Mouse (Mus musculus) limb, embryonic 15.5 days (tissue): ENCODE measurements around the gene Ctnna3. TPM values are rescaled to one million over a fixed set of nuclear protein-coding genes. Genes with fewer than 3 reads are reported as not detected.
A peak's percentile ranks its signal among the peaks of the same experiment; 100 is the strongest.

ENCODE experiments used
- ATAC-seq: fragments of 200-750 bp; cut with Nextera tagmentation; 2 replicates; pipeline ENCODE4 v1.8.0; 2017; ENCODE audit warnings: low read depth, moderate TSS enrichment; ENCODE audit not compliant: insufficient number of reproducible peaks, low FRiP score, low TSS enrichment
- H3K27ac ChIP-seq: fragments of 300-500 bp; sonication (generic); 2 replicates; pipeline ENCODE4 v1.5.1; 2015; ENCODE audit warnings: moderate library complexity, mild to moderate bottlenecking, inconsistent platforms
- H3K27me3 ChIP-seq: fragments of 300-500 bp; sonication (generic); 2 replicates; pipeline ENCODE4 v1.6.1; 2015; ENCODE audit warnings: inconsistent platforms
- H3K36me3 ChIP-seq: fragments of 300-500 bp; sonication (generic); 2 replicates; pipeline ENCODE4 v1.6.1; 2015; ENCODE audit warnings: inconsistent platforms
- H3K4me1 ChIP-seq: fragments of 300-500 bp; sonication (generic); 2 replicates; pipeline ENCODE4 v1.6.1; 2015; ENCODE audit warnings: inconsistent platforms
- H3K4me2 ChIP-seq: fragments of 300-500 bp; sonication (generic); 2 replicates; pipeline ENCODE4 v1.6.1; 2015; ENCODE audit warnings: mild to moderate bottlenecking, inconsistent platforms
- H3K4me3 ChIP-seq: fragments of 300-500 bp; sonication (generic); 2 replicates; pipeline ENCODE4 v1.5.1; 2015; ENCODE audit warnings: mild to moderate bottlenecking, inconsistent platforms
- H3K9ac ChIP-seq: fragments of 300-500 bp; sonication (generic); 2 replicates; pipeline ENCODE4 v1.6.1; 2015; ENCODE audit warnings: inconsistent platforms
- H3K9me3 ChIP-seq: fragments of 300-500 bp; sonication (generic); 2 replicates; pipeline ENCODE4 v1.6.1; 2016; ENCODE audit warnings: inconsistent platforms
- WGBS: fragments of 180-500 bp; shearing (Covaris S2); methylation state at CpG from one replicate; pipeline ENCODE4 v1.1.7; 2015; 5-methylcytosine and 5-hydroxymethylcytosine counted together
- polyA plus RNA-seq: library from polyadenylated mRNA; unstranded; fragments of >200 nt; fragmentation: Nextera tagmentation; extraction: Ambion mirVana; gene quantifications from 2 replicates; pipeline ENCODE4 v1.2.1, GENCODE M21; 2015

The Ctnna3 gene
- polyA plus RNA-seq, 1 experiment from 2014 or later, result 0.95 TPM

DNA sequence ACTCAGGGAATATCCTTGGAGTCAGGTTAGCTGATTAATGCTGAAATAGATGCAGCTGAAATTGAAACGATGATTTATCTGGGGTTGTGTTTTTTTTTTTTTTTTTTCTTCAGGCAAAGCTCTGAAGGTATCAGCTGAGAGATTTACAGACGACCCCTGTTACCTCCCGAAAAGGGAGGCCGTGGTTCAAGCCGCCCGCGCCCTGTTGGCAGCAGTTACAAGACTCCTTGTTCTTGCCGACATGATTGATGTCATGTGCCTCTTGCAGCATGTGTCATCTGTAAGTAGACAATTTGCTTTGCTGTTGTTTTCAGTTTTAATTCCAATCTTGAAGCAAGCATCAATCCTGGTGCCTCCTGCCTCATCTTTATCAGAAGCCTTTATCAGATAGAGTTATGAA, 136.8 kb downstream of the Ctnna3 start:
- no peaks in the 10 kb centered on the region for H3K27me3 ChIP-seq
- no peaks in the 10 kb centered on the region for H3K9me3 ChIP-seq
- no peak overlapping the region for H3K27ac ChIP-seq
- 73% methylated on average over 8 of the region's 8 CpGs for WGBS
- no peaks in the 10 kb centered on the region for H3K36me3 ChIP-seq
- no peak overlapping the region for H3K4me3 ChIP-seq
- no peak overlapping the region for H3K4me2 ChIP-seq
- H3K4me1 ChIP-seq, result no peaks in the 10 kb centered on the region
- H3K9ac ChIP-seq, result no peak overlapping the region
- no peak for ATAC-seq

DNA sequence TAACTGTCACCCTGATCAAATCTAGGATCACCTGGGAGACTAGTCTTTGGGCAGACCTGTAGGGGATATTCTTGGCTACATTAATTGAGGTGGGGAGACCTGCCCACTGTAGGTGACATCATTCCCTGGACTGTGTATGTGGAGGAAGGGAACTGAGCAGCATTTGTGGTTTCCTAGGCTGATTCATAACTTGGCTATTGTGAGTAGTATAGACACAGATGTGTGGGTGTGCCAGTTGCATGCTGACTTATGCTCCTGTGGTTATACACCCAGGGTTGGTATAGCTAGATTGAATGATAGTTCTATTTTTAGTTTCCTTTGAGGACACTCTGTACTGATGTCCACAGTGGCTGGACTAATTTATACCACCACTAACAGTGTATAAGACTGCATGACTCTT, 141.7 kb downstream of the Ctnna3 start:
- no peak for ATAC-seq
- H3K4me2 ChIP-seq, result no peak overlapping the region
- H3K9me3 ChIP-seq, result no peaks in the 10 kb centered on the region
- no peaks in the 10 kb centered on the region for H3K36me3 ChIP-seq
- no peaks in the 10 kb centered on the region for H3K27me3 ChIP-seq
- no peak overlapping the region for H3K9ac ChIP-seq
- no peak overlapping the region for H3K27ac ChIP-seq
- no peaks in the 10 kb centered on the region for H3K4me1 ChIP-seq
- H3K4me3 ChIP-seq, result no peak overlapping the region

DNA sequence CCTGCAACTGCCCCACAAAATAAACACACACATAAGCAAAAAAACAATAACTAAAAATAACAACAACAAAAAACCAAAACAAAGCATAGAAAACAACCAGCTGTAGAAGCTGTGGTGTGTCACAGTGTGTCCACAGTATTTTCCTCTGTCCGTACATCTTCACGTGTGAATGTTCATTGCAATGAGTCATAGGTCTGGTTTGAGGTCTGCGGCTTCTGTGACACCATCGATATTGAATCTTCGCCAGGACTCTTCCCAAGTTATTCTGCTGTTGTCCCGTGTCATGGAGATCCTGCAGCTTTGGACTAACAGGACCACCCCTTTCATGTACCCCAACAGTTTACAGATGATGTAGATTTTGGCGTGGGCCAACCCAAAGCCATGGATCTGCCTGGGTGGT, 143.0 kb downstream of the Ctnna3 start:
- 86% methylated on average over 7 of the region's 7 CpGs for WGBS
- Histone ChIP-seq H3K36me3 (no peaks in the 10 kb centered on the region), H3K4me2 (no peak overlapping the region), H3K4me3 (no peak overlapping the region), H3K4me1 (no peaks in the 10 kb centered on the region), H3K27ac (no peak overlapping the region), H3K27me3 (no peaks in the 10 kb centered on the region), H3K9me3 (no peaks in the 10 kb centered on the region), H3K9ac (no peak overlapping the region)
- no peak for ATAC-seq

DNA sequence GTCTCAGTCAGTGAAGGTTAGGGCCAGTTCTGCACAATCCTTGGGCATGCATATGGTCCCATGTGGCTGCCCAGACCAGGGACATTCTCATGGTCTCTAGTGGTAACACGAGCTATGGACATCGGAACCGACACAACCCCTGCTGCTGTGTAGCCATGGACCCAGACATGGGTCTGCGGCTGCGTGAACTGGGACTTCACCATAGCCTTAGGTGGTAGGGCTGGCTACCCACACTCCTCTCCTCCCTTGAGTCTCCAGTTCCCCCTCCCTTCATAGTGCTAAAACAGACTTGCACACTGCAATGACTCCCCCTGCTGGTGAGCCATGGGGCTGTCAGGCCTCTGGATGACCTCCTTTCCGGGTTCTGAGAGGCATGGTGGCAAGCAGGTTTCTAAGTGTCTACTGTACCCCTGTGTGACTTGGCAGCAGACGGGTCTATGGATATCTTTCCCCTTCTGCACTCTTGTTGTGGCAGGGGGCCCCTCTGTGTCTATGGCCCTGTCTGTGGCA, 144.3 kb downstream of the Ctnna3 start:
- Histone ChIP-seq H3K27me3 (no peaks in the 10 kb centered on the region), H3K36me3 (no peaks in the 10 kb centered on the region), H3K4me1 (no peaks in the 10 kb centered on the region), H3K9ac (no peak overlapping the region), H3K4me3 (no peak overlapping the region), H3K9me3 (no peaks in the 10 kb centered on the region), H3K27ac (no peak overlapping the region), H3K4me2 (no peak overlapping the region)
- 84% methylated on average over 7 of the region's 7 CpGs for WGBS
- ATAC-seq, result 0 out of 2 replicates have a peak, but pooled peaks have one; percentile 10

DNA sequence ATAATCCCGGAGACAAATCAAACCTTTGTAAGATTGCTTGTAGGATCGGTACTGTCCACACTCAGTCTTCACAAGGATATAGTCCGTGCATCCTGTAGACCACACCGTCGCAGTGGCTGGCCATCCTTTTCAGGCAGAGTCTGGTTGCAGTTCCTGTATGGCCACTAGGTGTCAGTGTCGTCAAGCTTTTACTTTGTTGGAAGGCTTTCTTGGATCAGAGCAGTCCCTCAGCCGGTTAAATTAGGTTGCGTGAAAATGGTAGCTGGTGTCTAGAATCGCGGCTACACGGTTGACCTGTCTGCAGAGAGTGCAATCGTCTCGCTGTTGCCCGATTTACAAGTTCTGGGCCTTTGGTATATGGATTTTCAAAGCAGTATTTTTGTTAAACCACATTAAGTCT, 152.7 kb downstream of the Ctnna3 start:
- WGBS, result 9% methylated on average over 14 of the region's 14 CpGs
- no peak overlapping the region for H3K9ac ChIP-seq
- ATAC-seq, result 0 out of 2 replicates have a peak, but pooled peaks have one; percentile 19
- H3K9me3 ChIP-seq, result no peaks in the 10 kb centered on the region
- H3K27me3 ChIP-seq, result peaks cover 5% of the 10 kb centered on the region; the same call in 1 of the 2 replicates
- H3K36me3 ChIP-seq, result no peaks in the 10 kb centered on the region
- H3K4me3 ChIP-seq, result no peak overlapping the region
- no peaks in the 10 kb centered on the region for H3K4me1 ChIP-seq
- no peak overlapping the region for H3K27ac ChIP-seq
- H3K4me2 ChIP-seq, result no peak overlapping the region

DNA sequence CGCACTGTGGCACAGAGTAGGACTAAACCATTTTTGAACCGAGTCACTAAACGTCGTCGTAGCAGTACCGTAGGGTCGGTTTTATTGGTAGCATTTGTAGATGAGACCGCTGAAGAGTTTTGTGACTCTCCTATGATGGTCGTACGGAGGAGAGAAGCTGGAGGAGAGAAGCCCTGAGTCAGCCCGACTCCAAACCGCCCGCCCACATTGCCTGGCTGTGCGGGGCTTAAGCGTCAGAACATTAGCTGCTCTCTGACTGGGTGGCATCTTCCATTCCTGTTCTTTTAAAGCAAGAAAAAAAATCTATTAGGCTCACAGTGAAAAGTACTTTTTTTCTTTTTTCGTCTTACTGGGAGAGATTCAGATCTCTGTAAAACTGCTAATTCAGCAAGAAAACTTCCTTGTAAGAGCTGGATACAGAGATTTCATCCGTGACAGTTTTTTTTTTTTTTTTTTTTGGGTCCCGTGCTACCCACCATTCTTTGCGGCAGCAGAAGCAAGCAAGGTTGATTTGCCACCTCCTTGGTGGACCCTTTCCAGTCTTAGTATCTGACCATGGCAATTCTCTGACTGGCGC, 154.0 kb downstream of the Ctnna3 start:
- Histone ChIP-seq H3K9me3 (no peaks in the 10 kb centered on the region), H3K4me2 (0 out of 2 replicates have a peak overlapping the region, but pooled peaks have one; percentile 7), H3K36me3 (no peaks in the 10 kb centered on the region), H3K9ac (no peak overlapping the region), H3K4me3 (peak overlapping the region; percentile 7), H3K27me3 (peaks cover 5% of the 10 kb centered on the region; the same call in 1 of the 2 replicates), H3K4me1 (no peaks in the 10 kb centered on the region), H3K27ac (no peak overlapping the region)
- 65% methylated on average over 20 of the region's 20 CpGs for WGBS
- no peak for ATAC-seq

DNA sequence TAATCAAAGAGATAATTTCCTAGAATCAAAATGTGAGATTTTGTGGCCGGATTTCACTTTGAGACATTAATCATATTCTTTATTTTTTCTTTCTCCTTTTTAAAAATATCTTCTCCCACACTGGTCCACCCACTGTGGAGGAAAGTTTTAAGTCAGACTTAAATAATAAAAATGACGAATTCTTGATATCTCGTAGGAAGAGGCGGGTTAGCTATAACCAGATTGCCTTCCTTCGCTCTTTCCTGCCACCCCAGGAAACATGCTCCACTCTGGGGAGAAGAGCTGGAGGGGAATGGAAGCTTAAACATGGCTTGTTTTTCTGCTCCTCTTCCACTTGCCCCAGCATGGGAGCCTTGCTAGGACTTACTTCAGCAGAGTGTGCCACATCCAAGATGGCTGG, 169.5 kb downstream of the Ctnna3 start:
- no peak overlapping the region for H3K9ac ChIP-seq
- no peak overlapping the region for H3K4me2 ChIP-seq
- ATAC-seq, result no peak
- H3K9me3 ChIP-seq, result no peaks in the 10 kb centered on the region
- H3K27ac ChIP-seq, result no peak overlapping the region
- H3K4me1 ChIP-seq, result no peaks in the 10 kb centered on the region
- H3K36me3 ChIP-seq, result no peaks in the 10 kb centered on the region
- H3K4me3 ChIP-seq, result no peak overlapping the region
- no peaks in the 10 kb centered on the region for H3K27me3 ChIP-seq
- 87% methylated on average over 5 of the region's 5 CpGs for WGBS

DNA sequence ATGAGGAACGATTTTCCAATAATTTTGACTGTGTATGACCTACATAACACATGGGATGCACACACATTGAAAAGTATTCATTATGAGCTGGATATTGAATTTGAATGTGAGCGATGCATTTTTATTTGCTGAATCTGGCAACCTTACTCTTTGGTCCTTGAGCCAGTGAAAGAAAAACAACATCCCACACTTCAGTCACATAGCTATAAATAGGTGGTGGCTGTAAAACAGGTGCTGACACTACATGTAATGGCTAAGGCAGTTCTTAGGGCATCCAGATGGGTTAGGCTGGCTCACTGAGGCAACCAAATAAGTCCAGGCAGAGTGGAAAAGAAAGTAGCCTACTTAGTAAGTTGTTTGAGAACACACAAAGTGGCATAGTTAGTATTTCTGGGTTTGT, 171.3 kb downstream of the Ctnna3 start:
- H3K36me3 ChIP-seq, result no peaks in the 10 kb centered on the region
- H3K4me2 ChIP-seq, result no peak overlapping the region
- no peaks in the 10 kb centered on the region for H3K4me1 ChIP-seq
- 75% methylated on average over 2 of the region's 2 CpGs for WGBS
- ATAC-seq, result no peak
- H3K27ac ChIP-seq, result no peak overlapping the region
- no peak overlapping the region for H3K4me3 ChIP-seq
- no peak overlapping the region for H3K9ac ChIP-seq
- H3K27me3 ChIP-seq, result no peaks in the 10 kb centered on the region
- H3K9me3 ChIP-seq, result no peaks in the 10 kb centered on the region

DNA sequence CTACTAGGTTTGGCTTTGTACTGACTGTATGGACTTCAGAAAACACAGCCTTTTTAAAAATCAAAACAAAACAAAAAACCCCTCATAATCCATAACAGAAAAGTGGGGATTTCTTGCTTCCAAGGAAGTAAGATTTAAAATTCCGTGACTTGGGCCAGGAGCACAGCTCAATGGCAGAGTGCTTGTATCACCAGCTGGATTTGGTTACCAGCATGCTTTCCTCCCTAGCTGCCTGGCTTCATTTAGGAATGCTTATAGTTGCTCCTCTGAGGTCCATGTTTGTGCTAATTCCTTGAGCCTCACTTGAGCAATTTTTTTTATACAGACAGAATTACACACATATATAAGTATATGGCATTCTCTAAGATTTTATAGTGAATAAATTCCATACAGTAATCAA, 198.6 kb downstream of the Ctnna3 start:
- Histone ChIP-seq H3K4me1 (no peaks in the 10 kb centered on the region), H3K9ac (no peak overlapping the region), H3K36me3 (no peaks in the 10 kb centered on the region), H3K27ac (no peak overlapping the region), H3K4me2 (no peak overlapping the region), H3K4me3 (no peak overlapping the region), H3K27me3 (no peaks in the 10 kb centered on the region), H3K9me3 (no peaks in the 10 kb centered on the region)
- no peak for ATAC-seq
- 26% methylated on average over 1 of the region's 1 CpGs for WGBS

DNA sequence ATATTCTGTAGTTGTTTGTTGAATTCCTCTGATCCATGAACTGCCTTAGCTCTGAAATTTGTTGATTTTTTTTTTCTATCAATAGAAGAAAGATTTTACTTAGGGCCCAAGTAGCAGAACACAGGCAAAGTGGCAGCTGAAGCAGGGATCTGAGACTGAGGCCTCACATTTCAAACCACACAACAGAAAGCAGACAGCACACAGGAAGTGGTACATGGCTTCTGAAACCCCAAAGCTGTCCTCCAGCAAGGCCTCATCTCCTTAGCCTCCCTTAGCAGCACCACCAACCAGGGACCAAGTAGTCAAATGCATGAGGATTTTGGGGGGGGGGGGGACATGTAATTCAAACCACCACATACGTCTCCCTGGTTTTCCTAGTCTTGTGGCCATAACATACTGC, 204.0 kb downstream of the Ctnna3 start:
- Histone ChIP-seq H3K9ac (no peak overlapping the region), H3K9me3 (no peaks in the 10 kb centered on the region), H3K36me3 (no peaks in the 10 kb centered on the region), H3K4me2 (no peak overlapping the region), H3K4me1 (no peaks in the 10 kb centered on the region), H3K27me3 (no peaks in the 10 kb centered on the region), H3K4me3 (no peak overlapping the region), H3K27ac (no peak overlapping the region)
- no peak for ATAC-seq
- WGBS, result 91% methylated on average over 1 of the region's 1 CpGs

DNA sequence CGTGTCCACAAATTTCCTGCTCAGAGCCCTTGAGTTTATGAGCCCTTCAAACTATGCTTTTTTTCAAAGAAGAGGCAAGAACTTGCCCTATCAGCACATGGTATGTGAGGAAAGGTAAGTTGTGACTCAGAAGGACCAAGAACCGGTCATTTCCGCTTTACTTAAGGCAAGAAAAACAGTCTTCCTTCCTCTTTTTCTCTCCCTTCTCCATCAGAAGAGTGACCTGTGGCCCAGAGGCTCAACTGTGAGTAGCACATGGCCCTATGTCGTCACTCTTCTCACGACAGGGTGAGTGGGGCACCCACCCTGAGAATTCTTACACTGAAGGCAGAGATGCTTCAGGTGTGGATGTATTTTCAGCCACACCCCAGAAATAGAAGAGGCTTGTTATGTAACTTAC, 208.1 kb downstream of the Ctnna3 start:
- ATAC-seq, result no peak
- H3K9me3 ChIP-seq, result no peaks in the 10 kb centered on the region
- no peak overlapping the region for H3K4me3 ChIP-seq
- no peak overlapping the region for H3K4me2 ChIP-seq
- no peak overlapping the region for H3K27ac ChIP-seq
- no peaks in the 10 kb centered on the region for H3K36me3 ChIP-seq
- no peak overlapping the region for H3K9ac ChIP-seq
- WGBS, result 73% methylated on average over 5 of the region's 5 CpGs
- H3K4me1 ChIP-seq, result no peaks in the 10 kb centered on the region
- no peaks in the 10 kb centered on the region for H3K27me3 ChIP-seq

DNA sequence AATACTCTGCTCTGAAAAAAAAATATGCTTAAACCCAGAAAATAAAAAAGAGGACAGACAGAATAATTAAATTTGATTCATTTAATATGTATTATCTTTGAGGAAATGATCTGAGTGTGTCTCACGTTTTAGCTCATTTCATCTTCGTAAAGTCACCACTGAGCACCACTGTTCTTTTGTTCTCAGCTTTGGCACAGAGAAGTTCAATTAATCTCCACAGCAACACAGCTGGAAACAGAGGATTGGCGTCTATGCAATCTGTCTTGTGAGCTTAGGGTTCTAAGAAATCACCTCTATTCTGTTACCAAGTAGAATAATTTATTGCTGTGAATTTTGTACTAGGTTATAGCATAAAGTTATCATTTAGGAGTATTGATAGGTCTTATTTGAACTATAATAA, 217.4 kb downstream of the Ctnna3 start:
- 40% methylated on average over 3 of the region's 3 CpGs for WGBS
- Histone ChIP-seq H3K4me1 (no peaks in the 10 kb centered on the region), H3K9me3 (no peaks in the 10 kb centered on the region), H3K27me3 (no peaks in the 10 kb centered on the region), H3K9ac (no peak overlapping the region), H3K4me2 (no peak overlapping the region), H3K27ac (no peak overlapping the region), H3K36me3 (no peaks in the 10 kb centered on the region), H3K4me3 (no peak overlapping the region)
- ATAC-seq, result no peak

DNA sequence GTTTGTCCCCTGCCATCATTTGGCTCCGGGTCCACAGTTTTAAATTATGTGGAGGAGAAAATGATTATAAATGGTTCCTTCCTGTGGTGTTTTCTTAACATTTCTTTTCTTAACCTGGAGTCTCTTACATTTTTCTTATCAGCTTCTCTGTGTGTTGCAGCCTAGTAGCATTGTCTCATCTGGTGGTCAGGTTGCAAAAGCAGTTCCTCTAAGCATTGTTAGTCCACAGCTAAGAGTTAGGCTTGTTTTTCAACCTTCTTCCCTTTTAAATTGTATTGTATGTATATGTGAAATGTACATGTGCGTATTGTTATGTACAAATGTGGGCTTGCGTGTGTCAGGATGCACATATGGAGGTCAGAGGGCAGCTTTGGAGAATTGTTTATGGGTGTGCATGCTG, 220.4 kb downstream of the Ctnna3 start:
- ATAC-seq, result no peak
- Histone ChIP-seq H3K36me3 (no peaks in the 10 kb centered on the region), H3K27ac (no peak overlapping the region), H3K9me3 (no peaks in the 10 kb centered on the region), H3K9ac (no peak overlapping the region), H3K4me1 (no peaks in the 10 kb centered on the region), H3K4me3 (no peak overlapping the region), H3K27me3 (no peaks in the 10 kb centered on the region), H3K4me2 (no peak overlapping the region)
- WGBS, result 89% methylated on average over 3 of the region's 3 CpGs
